Mouse (Mus musculus) liver, postnatal 0 days (tissue): ENCODE results near the gene Rbms1. TPM values are rescaled to one million over a fixed set of nuclear protein-coding genes. Genes with fewer than 3 reads are reported as not detected.
A peak's percentile ranks its signal among the peaks of the same experiment; 100 is the strongest.

Source experiments
- ATAC-seq: fragments of 200-750 bp; cut with Nextera tagmentation; 2 replicates; pipeline ENCODE4 v1.8.0; 2017; ENCODE audit warnings: mild to moderate bottlenecking, moderate library complexity
- DNase-seq: peaks from one replicate; pipeline ENCODE4 v3.0.0-alpha.2; 2016
- H3K27ac ChIP-seq: fragments of 300-500 bp; sonication (generic); 2 replicates; pipeline ENCODE4 v1.5.1; 2014; ENCODE audit warnings: antibody characterized with exemption, moderate library complexity, mild to moderate bottlenecking, low read depth
- H3K27me3 ChIP-seq: fragments of 300-500 bp; sonication (generic); 2 replicates; pipeline ENCODE4 v1.6.1; 2014; ENCODE audit warnings: low read length, control low read depth, mixed read lengths; ENCODE audit not compliant: insufficient read depth
- H3K36me3 ChIP-seq: fragments of 300-500 bp; sonication (generic); replicated peaks from 2 replicates; pipeline ENCODE4 v1.6.1; 2014; ENCODE audit warnings: mild to moderate bottlenecking, control low read depth, low read length, moderate library complexity, mixed read lengths; ENCODE audit not compliant: insufficient read depth
- H3K4me1 ChIP-seq: fragments of 300-500 bp; sonication (generic); 2 replicates; pipeline ENCODE4 v1.6.1; 2014; ENCODE audit warnings: antibody characterized with exemption, mild to moderate bottlenecking, control low read depth; ENCODE audit not compliant: insufficient read depth
- H3K4me2 ChIP-seq: fragments of 300-500 bp; sonication (generic); 2 replicates; pipeline ENCODE4 v1.6.1; 2014; ENCODE audit warnings: low read depth, mild to moderate bottlenecking, low read length, moderate library complexity, mixed read lengths
- H3K4me3 ChIP-seq: fragments of 300-500 bp; sonication (generic); 2 replicates; pipeline ENCODE4 v1.5.1; 2014; ENCODE audit warnings: low read depth, low read length
- H3K9ac ChIP-seq: fragments of 300-500 bp; sonication (generic); replicated peaks from 2 replicates; pipeline ENCODE4 v1.6.1; 2014; ENCODE audit warnings: mild to moderate bottlenecking, moderate library complexity
- H3K9me3 ChIP-seq: fragments of 300-500 bp; sonication (generic); 2 replicates; pipeline ENCODE4 v1.6.1; 2016; ENCODE audit warnings: mild to moderate bottlenecking, control low read depth, low read length, mixed read lengths
- CTCF ChIP-seq: sonication (generic); IDR thresholded peaks from 2 replicates; pipeline ENCODE4 v1.5.1; 2016; ENCODE audit warnings: antibody characterized with exemption, low read depth
- EP300 ChIP-seq: IDR thresholded peaks from 2 replicates; pipeline ENCODE4 v1.6.1; 2016; ENCODE audit warnings: antibody characterized with exemption, low read depth, mild to moderate bottlenecking
- WGBS: fragments of 180-500 bp; shearing (Covaris S2); extraction: QIAGEN DNeasy Blood & Tissue Kit; methylation state at CpG from one replicate; pipeline ENCODE4 v1.1.7; 2014; ENCODE audit not compliant: insufficient replicate concordance; 5-methylcytosine and 5-hydroxymethylcytosine counted together
- polyA plus RNA-seq: library from polyadenylated mRNA; unstranded; fragments of >200 nt; fragmentation: Nextera tagmentation; extraction: Ambion mirVana; gene quantifications from 2 replicates; pipeline ENCODE4 v1.2.1, GENCODE M21; 2015

The Rbms1 gene
- polyA plus RNA-seq, 1 experiment from 2014 or later = 38.5 TPM

DNA sequence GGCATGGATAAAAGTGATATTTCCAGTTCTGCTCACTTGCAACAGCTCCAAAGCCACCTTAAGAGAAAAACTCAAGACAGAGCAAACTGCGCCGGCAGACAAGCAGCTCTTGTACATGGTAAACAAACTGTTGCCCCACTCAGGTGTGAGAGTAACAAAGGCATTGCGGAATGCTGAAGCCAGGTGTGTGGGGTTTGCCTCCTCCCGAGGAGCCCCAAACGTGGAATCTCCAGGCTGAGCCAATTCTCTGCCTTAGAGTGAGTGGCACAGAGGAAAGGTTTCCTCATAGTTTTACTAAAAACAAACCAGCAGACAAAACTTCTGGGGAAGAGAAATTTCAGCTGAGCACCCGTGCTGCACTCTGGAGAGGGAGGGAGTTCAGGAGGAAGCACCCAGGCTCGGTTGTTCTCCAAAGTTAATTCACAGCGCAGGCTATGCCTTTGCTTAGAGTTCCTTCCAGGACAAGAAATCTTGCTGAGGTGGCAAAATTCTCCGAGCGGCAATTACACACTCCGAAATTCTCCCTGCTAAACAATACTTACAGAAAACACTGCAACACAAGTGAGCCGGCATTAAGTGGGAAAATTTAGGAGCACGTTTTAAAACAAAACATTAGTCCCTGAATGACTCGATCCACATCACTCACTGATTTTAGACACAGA is 111.8 kb downstream of the Rbms1 start:
- H3K4me2 ChIP-seq = no peak overlapping the region

DNA sequence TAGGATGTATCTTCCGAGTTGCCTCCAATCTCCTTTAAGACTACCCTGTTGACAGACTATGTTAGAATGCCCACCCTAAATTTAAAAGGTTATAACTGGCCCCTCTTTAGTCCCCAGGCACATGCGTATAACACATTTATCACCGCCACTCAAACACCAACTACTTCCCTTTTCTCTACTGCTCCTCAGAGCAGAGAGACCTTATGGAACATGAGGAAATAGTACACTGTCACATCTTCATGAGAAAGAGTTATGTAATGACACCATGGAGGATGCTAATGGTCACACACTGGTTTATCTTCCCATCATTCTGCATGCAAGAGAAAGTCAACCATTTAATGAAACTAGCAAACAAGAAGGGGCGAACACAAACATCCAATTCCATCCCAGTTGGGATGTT is 114.5 kb downstream of the Rbms1 start:
- DNase-seq = no peak
- no peaks in the 10 kb centered on the region for H3K9me3 ChIP-seq
- no peaks in the 10 kb centered on the region for H3K27me3 ChIP-seq
- WGBS = 53% methylated on average over 4 of the region's 4 CpGs
- peaks cover 15% of the 10 kb centered on the region for H3K4me1 ChIP-seq
- no peaks in the 10 kb centered on the region for H3K36me3 ChIP-seq
- H3K27ac ChIP-seq = no peak overlapping the region
- H3K9ac ChIP-seq = no peak overlapping the region
- TF ChIP-seq EP300 (no peak), CTCF (no peak)
- H3K4me2 ChIP-seq = no peak overlapping the region
- H3K4me3 ChIP-seq = no peak overlapping the region
- ATAC-seq = peak; percentile 53

More for the DNA sequence above, 111.8 kb downstream of the Rbms1 start:
- Histone ChIP-seq H3K4me1 (peaks cover 21% of the 10 kb centered on the region), H3K27ac (no peak overlapping the region), H3K36me3 (no peaks in the 10 kb centered on the region), H3K4me3 (no peak overlapping the region), H3K27me3 (no peaks in the 10 kb centered on the region), H3K9ac (no peak overlapping the region), H3K9me3 (no peaks in the 10 kb centered on the region)
- TF ChIP-seq CTCF (no peak), EP300 (no peak)
- ATAC-seq = no peak
- WGBS = 60% methylated on average over 14 of the region's 14 CpGs
- no peak for DNase-seq

- no peak for TF ChIP-seq EP300
- no peak for TF ChIP-seq CTCF
- Histone ChIP-seq H3K4me2 (no peak overlapping the region), H3K36me3 (no peaks in the 10 kb centered on the region), H3K9ac (no peak overlapping the region), H3K27ac (no peak overlapping the region), H3K4me3 (no peak overlapping the region), H3K27me3 (no peaks in the 10 kb centered on the region), H3K9me3 (no peaks in the 10 kb centered on the region), H3K4me1 (peaks cover 15% of the 10 kb centered on the region)
- ATAC-seq = no peak
- 51% methylated on average over 3 of the region's 3 CpGs for WGBS
- no peak for DNase-seq
Observed at GRCm38 (mm10) chr2:60847984-60848383, 115.0 kb downstream of the Rbms1 start.

- Histone ChIP-seq H3K4me2 (no peak overlapping the region), H3K27me3 (no peaks in the 10 kb centered on the region), H3K4me3 (no peak overlapping the region), H3K9ac (no peak overlapping the region), H3K36me3 (peaks cover 3% of the 10 kb centered on the region; the same call in 1 of the 2 replicates), H3K9me3 (no peaks in the 10 kb centered on the region), H3K27ac (no peak overlapping the region), H3K4me1 (peaks cover 5% of the 10 kb centered on the region; the same call in 1 of the 2 replicates)
- TF ChIP-seq CTCF (no peak), EP300 (no peak)
- no peak for DNase-seq
- WGBS = 29% methylated on average over 5 of the region's 5 CpGs
- ATAC-seq = peak; percentile 54
Observed at GRCm38 (mm10) chr2:60845316-60845894, 117.6 kb downstream of the Rbms1 start.

- Histone ChIP-seq H3K4me1 (peaks cover 9% of the 10 kb centered on the region; the same call in 1 of the 2 replicates), H3K27me3 (no peaks in the 10 kb centered on the region), H3K4me3 (no peak overlapping the region), H3K4me2 (no peak overlapping the region), H3K9ac (no peak overlapping the region), H3K9me3 (no peaks in the 10 kb centered on the region), H3K36me3 (peaks cover 3% of the 10 kb centered on the region; the same call in 1 of the 2 replicates), H3K27ac (no peak overlapping the region)
- ATAC-seq (no peak), DNase-seq (no peak)
- no peak for TF ChIP-seq EP300
- 90% methylated on average over 1 of the region's 1 CpGs for WGBS
Observed at GRCm38 (mm10) chr2:60844259-60844658, 118.7 kb downstream of the Rbms1 start.

GRCm38 (mm10) chr2:60843633-60844032 is 119.4 kb downstream of the Rbms1 start:
- H3K9ac ChIP-seq = no peak overlapping the region
- H3K4me1 ChIP-seq = peaks cover 15% of the 10 kb centered on the region
- H3K4me2 ChIP-seq = no peak overlapping the region
- WGBS = 72% methylated on average over 3 of the region's 3 CpGs
- H3K4me3 ChIP-seq = no peak overlapping the region
- H3K36me3 ChIP-seq = peaks cover 3% of the 10 kb centered on the region; the same call in 1 of the 2 replicates
- DNase-seq (no peak), ATAC-seq (no peak)
- H3K9me3 ChIP-seq = no peaks in the 10 kb centered on the region
- TF ChIP-seq EP300 (no peak), CTCF (no peak)
- H3K27ac ChIP-seq = no peak overlapping the region
- no peaks in the 10 kb centered on the region for H3K27me3 ChIP-seq
